Mouse (Mus musculus) cortical plate, adult 2 months (tissue): ENCODE results near the gene Tmprss6.

Source experiments
- CTCF ChIP-seq: fragments of 200-500 bp; IDR thresholded peaks from 2 replicates; pipeline ENCODE4 v1.5.1; 2011; ENCODE audit warnings: mild to moderate bottlenecking, control low read depth, low read length; ENCODE audit not compliant: insufficient read depth; ENCODE audit errors: extremely low read depth
- POLR2A ChIP-seq: fragments of 200-500 bp; IDR thresholded peaks from 2 replicates; pipeline ENCODE4 v1.6.1; 2011; ENCODE audit warnings: mild to moderate bottlenecking, low read length, control low read depth; ENCODE audit not compliant: insufficient read depth; ENCODE audit errors: extremely low read depth

- TF ChIP-seq POLR2A = no peak
- no peak for TF ChIP-seq CTCF
Observed at GRCm38 (mm10) chr15:78431541-78432121, 36.8 kb downstream of the Tmprss6 start.
